Mouse (Mus musculus) neural tube, embryonic 13.5 days (tissue): ENCODE data around the gene Rab40b. TPM values are rescaled to one million over a fixed set of nuclear protein-coding genes. Genes with fewer than 3 reads are reported as not detected.

Experiments used
- ATAC-seq: fragments of 200-750 bp; cut with Nextera tagmentation; 2 replicates; pipeline ENCODE4 v1.8.0; 2017; ENCODE audit warnings: low read depth, mild to moderate bottlenecking, moderate TSS enrichment, moderate library complexity
- H3K27ac ChIP-seq: fragments of 300-500 bp; sonication (generic); replicated peaks from 2 replicates; pipeline ENCODE4 v1.5.1; 2015; ENCODE audit warnings: moderate library complexity, mild to moderate bottlenecking, inconsistent platforms
- H3K27me3 ChIP-seq: fragments of 300-500 bp; sonication (generic); 2 replicates; pipeline ENCODE4 v1.6.1; 2015; ENCODE audit warnings: mild to moderate bottlenecking, inconsistent platforms
- H3K36me3 ChIP-seq: fragments of 300-500 bp; sonication (generic); 2 replicates; pipeline ENCODE4 v1.6.1; 2015; ENCODE audit warnings: mild to moderate bottlenecking, inconsistent platforms
- H3K4me1 ChIP-seq: fragments of 300-500 bp; sonication (generic); replicated peaks from 2 replicates; pipeline ENCODE4 v1.6.1; 2015; ENCODE audit warnings: inconsistent platforms
- H3K4me2 ChIP-seq: fragments of 300-500 bp; sonication (generic); 2 replicates; pipeline ENCODE4 v1.6.1; 2015; ENCODE audit warnings: inconsistent platforms, mild to moderate bottlenecking, moderate library complexity
- H3K4me3 ChIP-seq: fragments of 300-500 bp; sonication (generic); 2 replicates; pipeline ENCODE4 v1.5.1; 2015; ENCODE audit warnings: mild to moderate bottlenecking, inconsistent platforms
- H3K9ac ChIP-seq: fragments of 300-500 bp; sonication (generic); 2 replicates; pipeline ENCODE4 v1.6.1; 2015; ENCODE audit warnings: moderate library complexity, mild to moderate bottlenecking, inconsistent platforms
- H3K9me3 ChIP-seq: fragments of 300-500 bp; sonication (generic); 2 replicates; pipeline ENCODE4 v1.6.1; 2016; ENCODE audit warnings: inconsistent platforms
- WGBS: fragments of 180-500 bp; shearing (Covaris S2); methylation state at CpG from one replicate; pipeline ENCODE4 v1.1.7; 2015; 5-methylcytosine and 5-hydroxymethylcytosine counted together
- polyA plus RNA-seq: library from polyadenylated mRNA; unstranded; fragments of >200 nt; fragmentation: Nextera tagmentation; extraction: Ambion mirVana; gene quantifications from 2 replicates; pipeline ENCODE4 v1.2.1, GENCODE M21; 2015

Rab40b gene
- polyA plus RNA-seq, 1 experiment from 2014 or later: 11.1 TPM

GRCm38 (mm10) chr11:121407366-121408155 lies 19.5 kb upstream of the Rab40b start:
- Histone ChIP-seq H3K36me3 (no peaks in the 10 kb centered on the region), H3K4me1 (no peaks in the 10 kb centered on the region), H3K27ac (no peak overlapping the region), H3K4me3 (no peak overlapping the region), H3K4me2 (no peak overlapping the region), H3K27me3 (no peaks in the 10 kb centered on the region), H3K9me3 (no peaks in the 10 kb centered on the region), H3K9ac (no peak overlapping the region)
- no peak for ATAC-seq
- 75% methylated on average over 3 of the region's 3 CpGs for WGBS

DNA sequence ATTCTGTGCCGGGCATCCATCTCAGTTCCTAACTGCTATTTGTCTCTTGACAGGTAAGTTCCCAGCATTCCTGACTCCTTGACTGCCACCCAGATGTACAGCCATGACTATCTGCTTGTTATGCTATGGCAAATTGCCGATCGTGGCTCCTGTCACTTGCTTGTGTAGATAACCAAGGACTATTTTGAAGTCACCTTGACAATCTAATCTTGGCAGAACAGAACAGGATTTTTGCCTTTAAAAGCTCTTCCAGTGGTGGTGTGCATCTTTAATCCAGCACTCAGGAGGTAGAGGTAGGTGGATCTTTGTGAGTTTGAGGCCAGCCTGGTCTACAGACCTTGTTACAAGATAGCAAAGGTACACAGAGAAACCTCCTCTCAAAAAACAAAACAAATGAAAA lies 4.4 kb upstream of the Rab40b start:
- WGBS: 92% methylated on average over 3 of the region's 3 CpGs
- ATAC-seq: no peak

GRCm38 (mm10) chr11:121390793-121391192 lies 2.7 kb upstream of the Rab40b start:
- no peaks in the 10 kb centered on the region for H3K36me3 ChIP-seq
- no peak overlapping the region for H3K27ac ChIP-seq
- no peak for ATAC-seq
- H3K27me3 ChIP-seq: peaks cover 10% of the 10 kb centered on the region
- H3K4me2 ChIP-seq: no peak overlapping the region
- 61% methylated on average over 3 of the region's 3 CpGs for WGBS
- H3K4me1 ChIP-seq: peaks cover 21% of the 10 kb centered on the region
- H3K4me3 ChIP-seq: no peak overlapping the region
- no peaks in the 10 kb centered on the region for H3K9me3 ChIP-seq
- H3K9ac ChIP-seq: no peak overlapping the region

More for the DNA sequence above, 4.4 kb upstream of the Rab40b start:
- Histone ChIP-seq H3K27me3 (no peaks in the 10 kb centered on the region), H3K36me3 (no peaks in the 10 kb centered on the region), H3K4me3 (no peak overlapping the region), H3K4me1 (peaks cover 13% of the 10 kb centered on the region), H3K4me2 (no peak overlapping the region), H3K9ac (no peak overlapping the region), H3K9me3 (no peaks in the 10 kb centered on the region), H3K27ac (no peak overlapping the region)

GRCm38 (mm10) chr11:121388554-121388945 lies 499 bp upstream of the Rab40b start:
- 18% methylated on average over 6 of the region's 6 CpGs for WGBS

GRCm38 (mm10) chr11:121380294-121380693 lies 7.8 kb downstream of the Rab40b start:
- Histone ChIP-seq H3K27me3 (0 out of 2 replicates have a peak, but pooled peaks cover 4% of the 10 kb centered on the region), H3K9ac (no peak overlapping the region)

More at GRCm38 (mm10) chr11:121388554-121388945, 499 bp upstream of the Rab40b start:
- H3K4me3 ChIP-seq: peak overlapping the region; percentile 67
- no peaks in the 10 kb centered on the region for H3K36me3 ChIP-seq
- peak overlapping the region; percentile 87 for H3K4me2 ChIP-seq
- no peak overlapping the region for H3K9ac ChIP-seq
- H3K9me3 ChIP-seq: no peaks in the 10 kb centered on the region
- peaks cover 21% of the 10 kb centered on the region for H3K4me1 ChIP-seq
- no peak overlapping the region for H3K27ac ChIP-seq
- H3K27me3 ChIP-seq: peaks cover 13% of the 10 kb centered on the region
- ATAC-seq: peak; percentile 41; the same call in 1 of the 2 replicates

DNA sequence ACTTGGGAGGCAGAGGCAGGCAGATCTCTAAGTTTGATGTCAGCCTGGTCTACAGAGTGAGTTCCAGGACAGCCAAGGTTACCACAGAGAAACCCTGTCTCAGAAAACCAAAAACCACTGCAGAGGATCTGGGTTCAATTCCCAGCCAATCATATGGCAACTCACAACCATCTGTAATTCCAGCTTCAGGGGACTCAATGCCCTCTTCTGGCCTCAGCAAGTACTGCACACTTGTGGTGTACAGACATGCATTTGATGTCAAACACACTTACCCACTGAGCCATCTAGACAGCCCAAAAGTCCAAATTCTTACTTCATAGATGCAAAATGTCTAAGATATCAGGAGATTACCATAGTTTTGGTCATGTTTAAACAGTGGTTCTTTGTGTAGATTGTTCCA lies 9.4 kb downstream of the Rab40b start:
- H3K4me2 ChIP-seq: no peak overlapping the region
- no peaks in the 10 kb centered on the region for H3K36me3 ChIP-seq
- H3K4me1 ChIP-seq: 0 out of 2 replicates have a peak, but pooled peaks cover 3% of the 10 kb centered on the region
- ATAC-seq: no peak
- no peak overlapping the region for H3K4me3 ChIP-seq
- no peaks in the 10 kb centered on the region for H3K27me3 ChIP-seq
- no peak overlapping the region for H3K27ac ChIP-seq
- H3K9ac ChIP-seq: no peak overlapping the region
- H3K9me3 ChIP-seq: no peaks in the 10 kb centered on the region

More at GRCm38 (mm10) chr11:121380294-121380693, 7.8 kb downstream of the Rab40b start:
- WGBS: 14% methylated on average over 6 of the region's 6 CpGs
- 0 out of 2 replicates have a peak, but pooled peaks cover 3% of the 10 kb centered on the region for H3K4me1 ChIP-seq
- H3K4me3 ChIP-seq: no peak overlapping the region
- no peak for ATAC-seq
- no peak overlapping the region for H3K4me2 ChIP-seq
- no peaks in the 10 kb centered on the region for H3K9me3 ChIP-seq
- H3K36me3 ChIP-seq: no peaks in the 10 kb centered on the region
- no peak overlapping the region for H3K27ac ChIP-seq

- Histone ChIP-seq H3K27me3 (no peaks in the 10 kb centered on the region), H3K4me1 (no peaks in the 10 kb centered on the region), H3K4me3 (no peak overlapping the region), H3K36me3 (no peaks in the 10 kb centered on the region), H3K9me3 (no peaks in the 10 kb centered on the region), H3K4me2 (no peak overlapping the region), H3K27ac (no peak overlapping the region), H3K9ac (no peak overlapping the region)
- WGBS: 71% methylated on average over 6 of the region's 6 CpGs
- no peak for ATAC-seq
Observed at GRCm38 (mm10) chr11:121373305-121373704, 14.7 kb downstream of the Rab40b start.

DNA sequence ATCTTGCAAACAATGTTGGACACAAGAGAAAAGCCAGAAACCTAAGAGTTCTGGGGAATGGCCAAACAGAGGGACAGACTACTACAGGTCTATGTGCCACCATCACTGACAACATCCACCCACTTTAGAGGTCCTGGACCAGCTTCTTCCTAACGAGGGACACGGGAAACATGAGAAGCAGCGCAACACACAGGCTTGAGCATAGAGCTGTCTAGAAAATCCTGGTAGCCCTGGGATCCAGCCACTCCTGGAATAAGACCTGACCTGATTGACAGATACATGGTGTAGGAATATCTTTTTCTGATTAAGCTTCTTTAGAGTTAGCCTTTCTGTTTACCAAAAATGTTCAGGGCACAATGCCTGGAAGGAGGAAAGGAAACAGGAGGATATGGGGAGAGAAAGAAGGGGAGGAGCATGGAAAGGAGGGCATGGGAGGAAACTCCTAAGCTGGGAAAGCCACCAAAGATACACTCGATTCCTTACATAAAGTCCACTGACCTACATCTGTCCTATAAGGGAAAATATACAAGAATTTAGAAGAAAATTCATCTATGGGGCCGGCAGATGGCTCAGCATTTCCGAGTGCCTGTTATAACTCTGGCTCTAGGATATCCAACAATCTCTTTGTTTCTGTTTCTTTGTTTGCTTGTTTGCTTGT lies 17.6 kb downstream of the Rab40b start:
- H3K9me3 ChIP-seq: no peaks in the 10 kb centered on the region
- no peak overlapping the region for H3K27ac ChIP-seq
- no peak overlapping the region for H3K9ac ChIP-seq
- ATAC-seq: no peak
- no peak overlapping the region for H3K4me3 ChIP-seq
- H3K4me2 ChIP-seq: no peak overlapping the region
- WGBS: 82% methylated on average over 6 of the region's 6 CpGs
- H3K27me3 ChIP-seq: no peaks in the 10 kb centered on the region
- no peaks in the 10 kb centered on the region for H3K36me3 ChIP-seq
- no peaks in the 10 kb centered on the region for H3K4me1 ChIP-seq

DNA sequence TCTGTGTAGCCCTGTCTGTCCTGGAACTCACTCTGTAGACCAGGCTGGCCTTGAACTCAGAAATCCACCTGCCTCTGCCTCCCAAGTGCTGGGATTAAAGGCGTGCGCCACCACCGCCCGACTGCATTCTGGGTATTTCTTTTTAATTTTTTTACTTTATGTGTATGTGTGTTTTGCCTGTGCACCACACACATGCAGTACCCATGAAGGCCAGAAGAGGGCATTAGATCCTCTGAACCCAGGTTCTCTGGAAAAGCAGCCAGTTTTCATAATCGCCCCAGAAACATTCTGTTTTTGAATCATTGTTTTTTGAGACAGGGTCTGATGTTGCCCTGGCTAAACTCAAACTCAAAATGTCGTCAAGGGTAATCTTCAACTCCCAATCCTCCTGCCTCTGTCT lies 18.4 kb downstream of the Rab40b start:
- no peaks in the 10 kb centered on the region for H3K4me1 ChIP-seq

GRCm38 (mm10) chr11:121368731-121369130 lies 19.3 kb downstream of the Rab40b start:
- Histone ChIP-seq H3K4me3 (no peak overlapping the region), H3K27ac (no peak overlapping the region), H3K9ac (no peak overlapping the region), H3K4me1 (no peaks in the 10 kb centered on the region), H3K4me2 (no peak overlapping the region), H3K27me3 (no peaks in the 10 kb centered on the region), H3K36me3 (no peaks in the 10 kb centered on the region), H3K9me3 (no peaks in the 10 kb centered on the region)
- ATAC-seq: no peak
- WGBS: 85% methylated on average over 1 of the region's 1 CpGs

More for the DNA sequence above, 18.4 kb downstream of the Rab40b start:
- Histone ChIP-seq H3K9ac (no peak overlapping the region), H3K36me3 (no peaks in the 10 kb centered on the region), H3K4me3 (no peak overlapping the region), H3K9me3 (no peaks in the 10 kb centered on the region), H3K27me3 (no peaks in the 10 kb centered on the region), H3K4me2 (no peak overlapping the region), H3K27ac (no peak overlapping the region)
- 48% methylated on average over 6 of the region's 6 CpGs for WGBS
- no peak for ATAC-seq

GRCm38 (mm10) chr11:121367170-121367707 lies 20.8 kb downstream of the Rab40b start:
- Histone ChIP-seq H3K4me2 (no peak overlapping the region), H3K4me3 (no peak overlapping the region), H3K36me3 (no peaks in the 10 kb centered on the region), H3K9me3 (no peaks in the 10 kb centered on the region), H3K27me3 (no peaks in the 10 kb centered on the region), H3K9ac (no peak overlapping the region), H3K4me1 (no peaks in the 10 kb centered on the region), H3K27ac (no peak overlapping the region)
- no peak for ATAC-seq
- WGBS: 59% methylated on average over 5 of the region's 5 CpGs

DNA sequence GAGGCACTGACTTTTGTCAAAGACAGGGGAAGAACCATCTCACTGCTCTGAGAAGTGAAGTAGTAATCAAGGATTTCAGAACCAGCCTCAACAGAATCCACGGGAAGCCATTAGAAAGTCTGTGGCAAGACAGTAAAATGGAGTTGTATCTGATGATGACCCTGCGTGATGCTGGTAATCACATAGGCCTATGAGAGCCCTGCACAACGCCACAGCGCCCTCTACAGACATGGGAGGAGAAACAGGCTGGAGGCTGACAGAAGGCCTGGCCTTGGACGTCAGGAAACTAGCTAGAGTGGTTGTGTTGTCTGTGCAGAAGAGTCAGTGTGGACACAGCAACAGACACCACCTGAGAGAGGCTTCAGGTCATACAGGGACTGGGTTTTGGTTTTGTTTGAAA lies 25.8 kb downstream of the Rab40b start:
- no peak for ATAC-seq
- no peak overlapping the region for H3K4me2 ChIP-seq
- no peaks in the 10 kb centered on the region for H3K27me3 ChIP-seq
- no peaks in the 10 kb centered on the region for H3K9me3 ChIP-seq
- no peaks in the 10 kb centered on the region for H3K4me1 ChIP-seq
- 31% methylated on average over 5 of the region's 5 CpGs for WGBS
- no peaks in the 10 kb centered on the region for H3K36me3 ChIP-seq
- H3K9ac ChIP-seq: no peak overlapping the region
- no peak overlapping the region for H3K27ac ChIP-seq
- no peak overlapping the region for H3K4me3 ChIP-seq
